Mouse (Mus musculus) heart, postnatal 4 days (tissue): Measurements from ENCODE around the gene Vangl1. TPM values are rescaled to one million over a fixed set of nuclear protein-coding genes. Genes with fewer than 3 reads are reported as not detected.
A peak's percentile ranks its signal among the peaks of the same experiment; 100 is the strongest.

Experiments
- DNase-seq: peaks from one replicate; pipeline ENCODE4 v3.0.0; 2021
- total RNA-seq, 2 experiments: library from RNA; stranded (reverse); gene quantifications; 2 replicates each; pipeline ENCODE4 v1.2.3; 2021

Gene Vangl1
- total RNA-seq, 2 experiments from 2014 or later: 35.7 to 37.3 TPM

- no peak for DNase-seq
Observed at GRCm38 (mm10) chr3:102198446-102198845, 6.0 kb downstream of the Vangl1 start.

DNA sequence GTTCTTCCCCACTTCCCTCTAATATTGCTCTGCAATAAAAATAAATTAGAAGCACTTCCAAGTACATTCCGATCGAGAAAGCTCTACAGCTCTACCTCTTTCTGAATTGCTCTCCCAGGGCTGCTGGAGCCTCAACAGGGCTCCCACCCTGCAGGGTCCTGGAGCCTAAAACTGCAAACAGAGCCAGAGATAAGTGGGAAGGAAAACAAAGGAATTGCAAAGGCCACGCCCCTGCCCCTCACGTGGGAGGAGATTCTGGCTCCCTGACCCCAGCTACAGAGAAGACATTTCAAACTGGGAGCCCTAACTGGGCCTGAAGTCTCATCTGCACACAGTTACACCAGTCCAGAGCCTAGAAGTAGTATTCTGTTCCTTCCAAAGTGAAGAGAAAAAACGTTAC lies 6.7 kb downstream of the Vangl1 start:
- DNase-seq: no peak

DNA sequence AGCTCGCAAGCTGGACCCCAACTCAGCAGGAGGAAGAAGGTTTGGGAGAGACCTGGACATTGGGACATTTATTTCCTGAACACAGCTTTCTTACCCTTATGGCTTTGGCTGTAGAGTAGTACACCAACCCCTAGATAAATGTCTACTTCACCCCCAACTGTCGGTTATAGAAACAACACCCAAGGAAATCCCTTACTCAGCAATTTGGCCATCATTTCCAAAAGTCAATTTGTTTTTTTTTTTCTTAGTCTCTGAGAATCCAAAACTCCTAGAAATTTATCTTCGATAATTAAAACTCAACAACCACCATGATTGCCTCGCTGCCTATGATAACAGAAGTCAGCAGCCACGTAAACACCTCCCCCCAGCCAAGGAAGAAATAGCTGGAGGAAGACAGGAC lies 7.3 kb downstream of the Vangl1 start:
- no peak for DNase-seq

GRCm38 (mm10) chr3:102196166-102196565 lies 8.3 kb downstream of the Vangl1 start:
- no peak for DNase-seq

DNA sequence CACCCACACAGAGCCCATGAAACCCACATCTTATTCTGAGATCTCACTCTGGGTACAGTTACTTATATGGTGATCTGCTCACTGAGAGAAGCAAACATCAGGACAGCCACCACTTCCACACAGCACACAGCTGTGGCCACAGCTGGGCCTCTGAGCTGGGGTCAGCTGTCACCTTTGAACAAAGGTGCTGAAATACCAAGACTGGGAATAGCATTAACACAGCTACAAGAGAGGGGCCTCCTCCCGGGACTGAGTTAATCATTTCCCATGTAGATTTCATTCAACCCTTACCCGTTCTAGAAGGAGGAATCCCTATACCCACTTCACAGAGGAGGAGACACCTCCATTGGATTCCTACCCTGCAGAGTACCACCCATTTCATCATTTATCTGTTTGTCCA lies 8.7 kb downstream of the Vangl1 start:
- no peak for DNase-seq

DNA sequence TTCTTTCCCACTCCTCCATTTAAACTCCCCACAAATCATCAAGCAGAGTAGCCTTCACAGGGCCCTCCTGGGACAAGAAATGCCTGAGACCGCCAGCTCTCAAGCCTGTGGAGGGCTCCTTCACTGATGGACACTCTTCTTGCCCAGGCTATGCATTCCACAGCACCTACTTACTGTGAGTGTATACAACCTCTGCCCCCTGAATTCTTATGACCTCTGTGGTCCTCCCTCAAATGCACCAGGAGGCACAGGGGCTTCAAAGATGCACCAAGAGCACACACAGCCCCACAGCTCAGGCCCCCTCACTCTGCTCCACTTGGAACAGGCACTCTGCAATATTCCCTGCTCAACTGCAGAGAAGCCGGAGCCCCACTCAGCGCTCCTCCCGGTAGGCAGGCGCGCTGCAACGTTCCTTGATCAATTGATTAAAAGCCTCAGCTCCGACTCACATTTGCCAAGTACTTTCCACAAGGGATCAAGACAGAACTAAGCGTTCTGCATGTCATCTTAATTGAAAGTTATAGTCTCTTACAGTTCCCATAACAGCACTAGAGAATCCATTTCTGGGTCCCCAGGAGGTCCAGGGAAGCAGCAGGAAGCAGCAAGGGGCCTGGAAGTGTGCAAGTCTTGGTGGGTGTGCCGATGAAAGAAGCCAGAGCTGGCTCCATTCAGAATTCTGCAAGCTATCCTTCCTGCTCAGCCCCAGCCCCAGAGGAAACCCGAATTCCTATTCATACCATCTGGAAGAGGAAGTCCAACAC lies 10.0 kb downstream of the Vangl1 start:
- no peak for DNase-seq

DNA sequence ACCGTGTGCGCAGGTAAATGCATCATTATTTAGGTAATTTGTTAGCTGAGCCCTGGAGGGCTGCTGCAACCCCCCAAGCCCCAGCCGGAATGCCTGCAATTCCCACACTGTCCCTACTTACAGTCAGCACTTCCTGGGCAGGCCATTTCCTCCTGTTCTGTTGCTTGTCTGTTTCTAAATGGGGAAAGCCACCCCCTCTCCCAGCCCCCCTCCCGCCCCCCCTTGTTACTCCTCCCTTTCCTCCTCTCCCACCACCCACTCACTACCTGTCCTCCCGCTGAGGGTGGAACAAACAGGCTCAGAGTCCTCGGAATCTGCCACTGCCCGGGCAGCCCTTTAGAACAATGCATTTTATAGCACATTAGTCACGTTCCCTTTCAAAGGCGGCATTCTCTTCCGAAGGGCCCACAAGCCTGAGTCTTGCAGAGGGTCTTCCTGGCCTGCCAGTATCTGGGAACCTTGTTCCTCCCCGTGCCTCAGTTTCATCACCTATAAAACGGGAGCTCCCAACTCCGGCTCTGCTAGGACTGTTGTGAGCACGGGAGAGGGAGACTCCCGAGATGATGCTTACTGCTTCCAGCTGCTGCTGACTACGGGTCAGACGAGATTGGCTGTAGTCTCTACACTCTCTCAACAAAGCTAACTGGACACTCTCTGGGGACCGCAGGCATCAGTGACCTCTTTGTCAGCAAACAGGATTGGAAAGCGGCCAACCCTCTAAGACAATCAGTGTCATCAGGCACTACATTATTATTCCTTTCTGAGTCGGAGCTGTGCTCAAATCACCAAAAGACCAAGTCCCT lies 10.8 kb downstream of the Vangl1 start:
- peak; percentile 56 for DNase-seq

GRCm38 (mm10) chr3:102192621-102193020 lies 11.9 kb downstream of the Vangl1 start:
- peak; percentile 74 for DNase-seq

DNA sequence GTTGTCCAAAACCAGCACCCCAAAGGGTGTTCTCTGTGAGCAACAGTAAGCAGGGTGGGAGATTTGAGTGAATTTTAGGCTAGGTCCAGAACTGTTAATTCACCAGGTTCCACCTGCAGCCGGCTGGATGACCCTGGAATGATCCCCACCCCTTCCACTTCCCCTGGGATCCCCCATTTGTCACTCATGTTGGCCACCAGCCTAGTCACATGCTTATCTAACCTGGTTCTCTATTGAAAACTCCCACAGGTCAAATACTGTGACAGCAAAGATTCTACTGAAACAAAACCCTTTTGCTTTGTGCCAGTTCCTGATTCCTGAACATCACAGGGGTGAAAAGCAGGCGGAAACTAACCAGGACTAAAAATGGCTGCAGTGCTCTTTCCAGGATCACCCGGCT lies 12.9 kb downstream of the Vangl1 start:
- no peak for DNase-seq

GRCm38 (mm10) chr3:102190642-102191041 lies 13.9 kb downstream of the Vangl1 start:
- DNase-seq: no peak

DNA sequence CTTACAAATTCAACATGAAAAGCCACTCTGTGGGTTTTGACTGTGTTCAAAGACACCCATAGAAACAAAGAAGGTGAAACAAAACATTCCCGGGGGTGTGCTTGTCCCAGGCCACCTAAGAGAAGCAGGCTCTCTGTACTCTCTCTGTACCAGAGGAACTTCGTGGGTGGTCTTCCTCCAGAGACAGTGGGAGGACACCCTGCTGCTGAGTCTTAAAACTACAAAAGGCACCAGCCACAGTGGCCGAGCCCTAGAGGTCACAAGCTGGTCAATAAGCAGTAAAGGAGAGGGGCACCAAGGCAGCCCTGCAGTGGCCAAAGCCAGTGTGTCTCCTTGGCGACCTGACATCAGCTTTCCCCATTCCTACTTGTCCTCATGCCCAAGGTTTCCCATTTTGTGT lies 14.5 kb downstream of the Vangl1 start:
- DNase-seq: no peak

DNA sequence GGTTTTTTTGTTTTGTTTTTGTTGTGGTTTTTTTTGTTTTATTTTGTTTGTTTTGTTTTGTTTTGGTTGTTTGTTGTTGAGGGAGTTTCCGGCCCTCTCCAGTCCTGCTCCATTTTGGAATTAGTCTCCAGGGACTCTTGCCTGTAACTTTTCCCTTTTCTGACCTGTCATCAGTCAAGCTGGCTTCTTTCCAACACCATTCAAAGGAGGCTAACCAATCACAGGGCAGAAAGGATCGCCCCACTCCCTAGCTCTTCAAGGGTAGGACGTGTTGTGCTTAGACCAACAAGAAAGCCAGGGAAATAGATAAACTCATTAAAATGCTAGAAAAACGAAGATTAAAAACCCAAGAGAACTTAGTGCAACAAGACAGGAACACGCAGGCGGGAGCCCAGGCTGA lies 15.5 kb downstream of the Vangl1 start:
- DNase-seq: no peak

DNA sequence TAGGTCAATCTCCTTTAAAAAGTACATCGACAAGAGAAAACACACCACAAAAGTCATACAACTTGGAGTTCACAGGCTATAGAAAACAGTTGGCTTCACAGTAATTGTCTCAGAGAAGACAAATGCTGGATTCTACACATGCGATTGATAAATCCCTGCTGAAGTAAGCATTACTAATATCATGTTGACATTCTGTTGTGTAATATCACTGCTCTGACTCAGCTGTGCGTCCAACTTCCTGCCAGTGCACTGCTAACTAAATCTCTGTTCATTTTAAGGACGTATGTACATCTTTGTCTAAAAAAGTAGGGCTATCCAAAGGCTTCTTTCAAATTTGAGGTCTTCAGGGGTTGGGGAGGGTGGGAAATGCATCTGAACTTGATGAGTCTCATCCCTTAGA lies 17.1 kb downstream of the Vangl1 start:
- DNase-seq: no peak

- DNase-seq: no peak
Observed at GRCm38 (mm10) chr3:102184721-102185120, 19.8 kb downstream of the Vangl1 start.

DNA sequence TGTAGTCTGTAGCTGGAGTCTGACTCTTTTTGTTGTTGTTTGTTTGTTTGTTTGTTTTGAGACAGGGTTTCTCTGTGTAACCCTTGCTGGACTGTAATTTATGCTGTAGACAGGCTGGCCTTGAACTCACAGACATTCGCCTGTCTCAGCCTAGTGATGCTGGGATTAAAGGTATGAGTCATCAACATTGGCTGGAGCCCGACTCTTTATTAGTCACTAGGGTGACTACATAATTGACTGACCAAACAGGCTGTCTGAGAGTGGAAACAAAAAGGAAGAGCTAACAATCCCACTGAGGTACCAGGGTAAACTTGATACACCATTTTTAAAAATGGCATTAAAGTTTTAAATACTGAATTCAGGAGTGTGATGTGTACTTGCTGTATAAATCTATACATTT lies 21.9 kb downstream of the Vangl1 start:
- DNase-seq: no peak

- no peak for DNase-seq
Observed at GRCm38 (mm10) chr3:102181191-102181590, 23.3 kb downstream of the Vangl1 start.

GRCm38 (mm10) chr3:102180746-102181145 lies 23.7 kb downstream of the Vangl1 start:
- DNase-seq: peak; percentile 86

- no peak for DNase-seq
Observed at GRCm38 (mm10) chr3:102179869-102180268, 24.6 kb downstream of the Vangl1 start.

DNA sequence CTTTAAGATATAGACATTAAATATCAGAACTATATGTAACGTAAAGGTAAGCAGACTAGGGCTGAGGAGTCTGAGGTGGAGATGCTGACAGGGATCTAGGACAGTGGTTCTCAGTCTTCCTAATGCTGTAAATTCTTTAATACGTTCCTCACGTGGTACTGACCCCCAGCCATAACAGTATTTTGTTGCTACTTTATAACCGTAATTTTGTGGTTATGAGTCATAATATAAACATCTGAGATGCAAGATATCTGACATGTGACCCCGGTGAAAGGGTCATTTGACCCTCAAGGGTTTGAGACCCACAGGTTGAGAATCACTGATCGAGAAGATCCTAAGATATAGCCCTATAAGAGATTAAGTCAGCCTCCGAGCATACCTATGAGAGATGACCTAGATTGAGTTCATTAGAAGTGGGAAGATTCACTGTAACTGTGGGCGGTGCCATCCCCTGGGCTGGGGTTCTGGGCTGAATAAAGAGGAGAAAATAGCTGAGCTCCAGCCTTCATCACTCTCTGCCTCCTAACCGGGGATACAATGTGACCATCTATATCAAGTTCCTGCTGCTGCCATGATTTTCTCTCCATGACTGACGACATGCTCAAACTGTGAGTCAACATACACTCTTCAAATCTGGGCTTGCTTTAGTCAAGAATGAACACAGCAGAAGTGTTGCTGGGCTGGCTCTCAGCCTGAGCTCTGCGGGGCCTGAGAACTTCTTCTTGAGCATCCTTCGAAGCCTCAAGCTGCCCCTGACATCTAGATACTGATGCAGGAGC lies 26.5 kb downstream of the Vangl1 start:
- no peak for DNase-seq

- DNase-seq: no peak
Observed at GRCm38 (mm10) chr3:102176116-102176515, 28.4 kb downstream of the Vangl1 start.

- DNase-seq: no peak
Observed at GRCm38 (mm10) chr3:102175701-102176100, 28.8 kb downstream of the Vangl1 start.

GRCm38 (mm10) chr3:102174118-102174865 lies 30.2 kb downstream of the Vangl1 start:
- DNase-seq: no peak
